Mouse (Mus musculus) heart, embryonic 14.5 days (tissue): ENCODE results near the gene Rps27a. TPM values are rescaled to one million over a fixed set of nuclear protein-coding genes. Genes with fewer than 3 reads are reported as not detected.

Experiments
- ATAC-seq: fragments of 200-750 bp; cut with Nextera tagmentation; 2 replicates; pipeline ENCODE4 v1.8.0; 2017; ENCODE audit warnings: low read depth, moderate TSS enrichment; ENCODE audit not compliant: insufficient number of reproducible peaks, insufficient read depth, low FRiP score
- H3K27ac ChIP-seq, 2 experiments: fragments of 200-500 bp in 1 of 2; fragments of 300-500 bp in 1 of 2; sonication (generic) in 1 of 2; replicated peaks in 1 of 2; 2 replicates each; pipeline ENCODE4 v1.5.1; 2012 to 2014; ENCODE audit warnings: low read depth in 2 of 2, low read length in 2 of 2, control low read depth in 1 of 2, mild to moderate bottlenecking in 1 of 2, mixed read lengths in 1 of 2; ENCODE audit not compliant: control insufficient read depth in 1 of 2, insufficient read depth in 1 of 2
- H3K27me3 ChIP-seq: fragments of 300-500 bp; sonication (generic); 2 replicates; pipeline ENCODE4 v1.6.1; 2014; ENCODE audit warnings: mild to moderate bottlenecking, low read length, control low read depth; ENCODE audit not compliant: control insufficient read depth, insufficient read depth
- H3K36me3 ChIP-seq: fragments of 300-500 bp; sonication (generic); 2 replicates; pipeline ENCODE4 v1.6.1; 2014; ENCODE audit warnings: mild to moderate bottlenecking, control low read depth, low read length, mixed read lengths; ENCODE audit not compliant: control insufficient read depth, insufficient read depth
- H3K4me1 ChIP-seq, 2 experiments: fragments of 200-500 bp in 1 of 2; fragments of 300-500 bp in 1 of 2; sonication (generic) in 1 of 2; 2 replicates each; pipeline ENCODE4 v1.6.1; 2012 to 2014; ENCODE audit warnings: low read length in 2 of 2, control low read depth in 1 of 2, mixed read lengths in 1 of 2; ENCODE audit not compliant: control insufficient read depth in 2 of 2, insufficient read depth in 2 of 2
- H3K4me2 ChIP-seq: fragments of 300-500 bp; sonication (generic); 2 replicates; pipeline ENCODE4 v1.6.1; 2014; ENCODE audit warnings: mild to moderate bottlenecking, low read length
- H3K4me3 ChIP-seq, 2 experiments: fragments of 200-500 bp in 1 of 2; fragments of 300-500 bp in 1 of 2; sonication (generic) in 1 of 2; 2 replicates each; pipeline ENCODE4 v1.5.1; 2012 to 2014; ENCODE audit warnings: low read length in 2 of 2, mild to moderate bottlenecking in 2 of 2, control low read depth in 1 of 2, low read depth in 1 of 2, moderate library complexity in 1 of 2; ENCODE audit not compliant: control insufficient read depth in 1 of 2, insufficient read depth in 1 of 2
- H3K9ac ChIP-seq: fragments of 300-500 bp; sonication (generic); 2 replicates; pipeline ENCODE4 v1.6.1; 2014; ENCODE audit warnings: mild to moderate bottlenecking, low read length
- H3K9me3 ChIP-seq: fragments of 300-500 bp; sonication (generic); 2 replicates; pipeline ENCODE4 v1.6.1; 2016; ENCODE audit warnings: low read length, control low read depth; ENCODE audit not compliant: control insufficient read depth
- WGBS: fragments of 180-500 bp; shearing (Covaris S2); extraction: QIAGEN DNeasy Blood & Tissue Kit; methylation state at CpG from one replicate; pipeline ENCODE4 v1.1.7; 2014; 5-methylcytosine and 5-hydroxymethylcytosine counted together
- polyA plus RNA-seq: library from polyadenylated mRNA; unstranded; fragments of >200 nt; fragmentation: Nextera tagmentation; extraction: Ambion mirVana; gene quantifications from 2 replicates; pipeline ENCODE4 v1.2.1, GENCODE M21; 2014

The Rps27a gene
- polyA plus RNA-seq, 1 experiment from 2014 or later, result 803 TPM

DNA sequence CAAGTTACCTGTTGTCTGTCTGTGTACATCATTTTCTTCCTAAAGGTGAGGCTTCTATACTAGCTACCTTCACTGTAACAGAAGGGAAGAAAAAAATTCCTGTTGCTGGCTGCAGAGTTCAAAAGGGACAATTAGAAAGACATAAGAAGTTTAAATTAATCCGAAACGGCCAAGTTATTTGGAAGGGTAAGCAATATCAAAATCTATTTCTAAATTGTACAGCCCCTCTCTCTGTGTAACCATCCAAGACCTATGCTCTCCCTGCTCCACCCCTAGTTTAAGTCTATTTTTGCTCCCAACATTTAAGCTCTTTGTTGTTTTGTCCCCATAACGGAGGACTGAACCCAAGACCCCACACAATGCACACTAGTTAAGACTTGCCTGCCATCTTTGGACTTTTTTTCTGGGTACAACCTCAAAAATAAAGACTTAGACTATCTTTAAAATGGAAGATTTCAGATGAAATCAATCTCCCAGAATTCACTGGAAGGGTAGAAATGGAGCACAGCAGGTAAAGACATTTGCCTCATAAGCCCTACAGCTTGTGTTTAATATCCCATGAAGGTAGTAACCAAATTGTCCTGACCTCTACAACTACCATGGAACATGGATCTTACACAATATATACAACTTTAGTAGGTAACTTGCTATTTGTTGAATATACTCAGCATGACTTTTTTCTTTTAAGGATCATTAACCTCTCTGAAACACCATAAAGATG is 3.5 kb downstream of the Rps27a start:
- 91% methylated on average over 3 of the region's 3 CpGs for WGBS
- Histone ChIP-seq H3K4me3 (no peak overlapping the region), H3K9me3 (no peaks in the 10 kb centered on the region), H3K36me3 (peaks cover 69% of the 10 kb centered on the region), H3K27ac (no peak overlapping the region), H3K27me3 (no peaks in the 10 kb centered on the region), H3K4me1 (peaks cover 0 to 6% of the 10 kb centered on the region in 2 experiments; a peak in 2 of 4 replicates), H3K9ac (no peak overlapping the region), H3K4me2 (no peak overlapping the region)
- ATAC-seq, result no peak

GRCm38 (mm10) chr11:29538201-29538600 is 9.7 kb downstream of the Rps27a start:
- Histone ChIP-seq H3K9me3 (no peaks in the 10 kb centered on the region), H3K36me3 (peaks cover 83% of the 10 kb centered on the region), H3K4me3 (no peak overlapping the region), H3K9ac (no peak overlapping the region), H3K4me2 (no peak overlapping the region), H3K27ac (no peak overlapping the region), H3K27me3 (no peaks in the 10 kb centered on the region), H3K4me1 (no peaks in the 10 kb centered on the region)
- 77% methylated on average over 1 of the region's 1 CpGs for WGBS
- ATAC-seq, result no peak

DNA sequence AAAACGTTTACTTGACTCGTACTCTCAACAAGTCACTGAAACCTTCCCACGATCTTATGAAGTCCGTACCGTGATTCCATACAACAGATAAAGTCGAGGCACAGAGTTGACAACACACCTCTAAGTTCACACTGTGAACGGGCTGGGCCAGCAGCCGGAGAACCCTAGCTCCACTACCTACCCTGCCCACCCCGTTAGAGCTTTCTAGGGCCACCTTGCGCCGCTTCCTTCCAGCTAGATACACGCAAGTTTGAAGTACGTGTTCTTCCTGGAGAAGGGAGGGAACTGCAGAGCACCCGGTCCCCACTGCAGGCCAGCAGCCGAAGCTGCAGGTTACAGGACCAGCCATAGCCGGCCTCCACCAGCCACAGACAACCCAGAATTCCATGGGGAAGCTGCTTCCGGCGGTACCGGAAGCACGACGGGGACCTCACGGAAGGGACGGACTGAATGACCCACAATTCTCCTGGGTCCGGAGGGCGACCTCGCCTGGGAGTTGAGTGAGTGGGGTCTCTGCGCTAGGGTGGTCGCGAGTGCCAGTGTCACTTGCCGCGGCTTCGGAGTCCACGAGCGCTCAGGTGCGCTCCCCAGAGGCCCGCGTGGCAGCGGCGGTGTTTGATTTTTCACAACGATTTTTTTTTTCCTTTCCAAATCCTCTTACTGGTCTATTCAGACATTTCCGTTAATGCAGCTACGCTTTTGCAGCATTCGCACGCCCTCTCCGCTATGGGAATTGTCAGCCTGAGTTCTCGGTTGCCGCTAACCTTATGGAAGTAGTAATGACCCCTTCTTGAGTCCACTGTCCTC is 21.7 kb downstream of the Rps27a start, which contains the start of gene Mtif2:
TSS of gene Mtif2 (plus strand) at position 421 of the 807 bp plus-strand sequence.
- Histone ChIP-seq H3K9me3 (no peaks in the 10 kb centered on the region), H3K36me3 (peaks cover 15% of the 10 kb centered on the region), H3K27me3 (no peaks in the 10 kb centered on the region), H3K4me1 (peaks cover 2 to 8% of the 10 kb centered on the region in 2 experiments; a peak in 2 of 4 replicates), H3K27ac (peak within 1 kb of the TSS; percentile 47 to 83), H3K4me2 (peak within 1 kb of the TSS; percentile 78), H3K4me3 (peak within 1 kb of the TSS; percentile 58 to 81), H3K9ac (peak within 1 kb of the TSS; percentile 87)
- 2% methylated on average over 47 of the region's 47 CpGs for WGBS
- peak; percentile 84 for ATAC-seq

GRCm38 (mm10) chr11:29514682-29515412 is 33.1 kb downstream of the Rps27a start, which contains the start of gene Prorsd1:
TSS of gene Prorsd1 (minus strand) at chr11:29515033.
- H3K4me3 ChIP-seq, result peak within 1 kb of the TSS; percentile 70 to 71
- peaks cover 4% of the 10 kb centered on the region; the same call in 1 of the 2 replicates for H3K9me3 ChIP-seq
- H3K27me3 ChIP-seq, result no peaks in the 10 kb centered on the region
- H3K27ac ChIP-seq, result peak within 1 kb of the TSS; percentile 58 to 70
- H3K36me3 ChIP-seq, result peaks cover 24% of the 10 kb centered on the region
- H3K9ac ChIP-seq, result peak within 1 kb of the TSS; percentile 74
- peak; percentile 98 for ATAC-seq
- H3K4me1 ChIP-seq, result peaks cover 4% of the 10 kb centered on the region in 2 experiments; a peak in 2 of 4 replicates
- WGBS, result 3% methylated on average over 40 of the region's 40 CpGs
- H3K4me2 ChIP-seq, result peak within 1 kb of the TSS; percentile 77

GRCm38 (mm10) chr11:29514325-29514681 is 33.6 kb downstream of the Rps27a start:
- no peak for ATAC-seq
- H3K4me3 ChIP-seq, result peak overlapping the region; percentile 70 to 71
- peak overlapping the region; percentile 77 for H3K4me2 ChIP-seq
- H3K36me3 ChIP-seq, result peaks cover 24% of the 10 kb centered on the region
- H3K27ac ChIP-seq, result peak overlapping the region; percentile 58 to 70
- H3K27me3 ChIP-seq, result no peaks in the 10 kb centered on the region
- H3K4me1 ChIP-seq, result peaks cover 4% of the 10 kb centered on the region in 2 experiments; a peak in 2 of 4 replicates
- H3K9ac ChIP-seq, result peak overlapping the region; percentile 74
- WGBS, result 24% methylated on average over 10 of the region's 10 CpGs
- peaks cover 4% of the 10 kb centered on the region; the same call in 1 of the 2 replicates for H3K9me3 ChIP-seq

GRCm38 (mm10) chr11:29512818-29513535 is 34.9 kb downstream of the Rps27a start:
- Histone ChIP-seq H3K9ac (no peak overlapping the region), H3K27me3 (no peaks in the 10 kb centered on the region), H3K4me2 (no peak overlapping the region), H3K27ac (no peak overlapping the region), H3K36me3 (peaks cover 26% of the 10 kb centered on the region), H3K9me3 (no peaks in the 10 kb centered on the region), H3K4me1 (peaks cover 4% of the 10 kb centered on the region in 2 experiments; a peak in 2 of 4 replicates), H3K4me3 (no peak overlapping the region)
- no peak for ATAC-seq
- whole genome bisulfite sequencing, result 92% methylated on average over 4 of the region's 4 CpGs
